Mouse (Mus musculus): ENCODE data around the gene Fads3.

The Fads3 gene

GRCm38 (mm10) chr19:10019214-10019760 lies 22.1 kb upstream of the Fads3 start:
- DNase-seq (ENCODE audit: low spot score in 2 of 2), result no peak

GRCm38 (mm10) chr19:10021981-10022380 lies 19.4 kb upstream of the Fads3 start:
- no peak for DNase-seq (ENCODE audit: low spot score in 2 of 2)

- DNase-seq (ENCODE audit: low spot score in 2 of 2), result no peak
Observed at GRCm38 (mm10) chr19:10022414-10023303, 18.7 kb upstream of the Fads3 start.

GRCm38 (mm10) chr19:10023304-10023758 lies 18.0 kb upstream of the Fads3 start:
- DNase-seq (ENCODE audit: low spot score in 2 of 2), result no peak

GRCm38 (mm10) chr19:10025169-10025875 lies 16.0 kb upstream of the Fads3 start:
- peak in 1 of 2 experiments; percentile 69 for DNase-seq (ENCODE audit: low spot score in 2 of 2)

GRCm38 (mm10) chr19:10029746-10030145 lies 11.6 kb upstream of the Fads3 start:
- DNase-seq (ENCODE audit: low spot score in 2 of 2), result no peak

- no peak for DNase-seq (ENCODE audit: low spot score in 2 of 2)
Observed at GRCm38 (mm10) chr19:10033211-10033973, 8.0 kb upstream of the Fads3 start.

- DNase-seq (ENCODE audit: low spot score in 2 of 2), result no peak
Observed at GRCm38 (mm10) chr19:10034356-10034755, 7.0 kb upstream of the Fads3 start.

GRCm38 (mm10) chr19:10034785-10035447 lies 6.5 kb upstream of the Fads3 start:
- peak; percentile 69 to 83 for DNase-seq (ENCODE audit: low spot score in 2 of 2)

GRCm38 (mm10) chr19:10037534-10037933 lies 3.8 kb upstream of the Fads3 start:
- no peak for DNase-seq (ENCODE audit: low spot score in 2 of 2)

- DNase-seq (ENCODE audit: low spot score in 2 of 2), result no peak
Observed at GRCm38 (mm10) chr19:10038364-10038763, 3.0 kb upstream of the Fads3 start.

- peak in 1 of 2 experiments; percentile 67 for DNase-seq (ENCODE audit: low spot score in 2 of 2)
Observed at GRCm38 (mm10) chr19:10038910-10039309, 2.5 kb upstream of the Fads3 start.

GRCm38 (mm10) chr19:10039615-10040014 lies 1.8 kb upstream of the Fads3 start:
- DNase-seq (ENCODE audit: low spot score in 2 of 2), result no peak

GRCm38 (mm10) chr19:10040866-10041387 lies 442 bp upstream of the Fads3 start:
- no peak for DNase-seq (ENCODE audit: low spot score in 2 of 2)

- no peak for DNase-seq (ENCODE audit: low spot score in 2 of 2)
Observed at GRCm38 (mm10) chr19:10042232-10042631, 863 bp downstream of the Fads3 start.

GRCm38 (mm10) chr19:10042816-10043215 lies 1.4 kb downstream of the Fads3 start:
- DNase-seq (ENCODE audit: low spot score in 2 of 2), result no peak

GRCm38 (mm10) chr19:10043643-10044042 lies 2.3 kb downstream of the Fads3 start:
- no peak for DNase-seq (ENCODE audit: low spot score in 2 of 2)

GRCm38 (mm10) chr19:10045707-10046106 lies 4.3 kb downstream of the Fads3 start:
- DNase-seq (ENCODE audit: low spot score in 2 of 2), result no peak

GRCm38 (mm10) chr19:10046346-10046745 lies 5.0 kb downstream of the Fads3 start:
- DNase-seq (ENCODE audit: low spot score in 2 of 2), result no peak

- no peak for DNase-seq (ENCODE audit: low spot score in 2 of 2)
Observed at GRCm38 (mm10) chr19:10046983-10047382, 5.6 kb downstream of the Fads3 start.

GRCm38 (mm10) chr19:10049533-10049932 lies 8.2 kb downstream of the Fads3 start:
- no peak for DNase-seq (ENCODE audit: low spot score in 2 of 2)
